Mouse (Mus musculus): Measurements from ENCODE around the gene Fam234b.

DNA sequence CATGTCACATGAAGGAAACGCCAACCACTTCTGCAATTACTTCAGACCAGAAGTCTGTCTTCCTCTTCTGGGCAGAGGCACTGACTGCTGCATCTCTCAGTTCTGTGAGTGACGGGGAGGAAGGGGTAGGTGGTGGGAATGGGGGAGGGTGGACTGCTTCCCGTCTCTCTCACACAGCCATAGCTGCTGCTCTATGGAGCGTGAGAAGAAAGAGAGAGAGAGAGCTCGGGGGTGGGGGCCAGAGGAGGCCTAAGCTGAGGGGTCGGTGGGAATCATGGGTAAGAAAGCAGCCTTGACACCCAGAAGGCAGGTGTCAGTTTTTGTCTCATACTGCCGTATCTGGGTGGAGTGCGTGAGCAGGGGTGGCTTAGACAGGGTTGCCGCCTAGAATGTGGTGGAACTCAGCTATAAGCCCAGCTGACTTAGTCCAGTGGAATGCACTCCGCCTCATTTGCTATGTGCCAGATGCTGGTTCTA lies 30.7 kb downstream of the Fam234b start:
- TF ChIP-seq CTCF (IDR thresholded peaks at IDR 0.05) (no peak), EP300 (IDR thresholded peaks at IDR 0.05) (no peak)

All from lung, postnatal 0 days (tissue).